Mouse (Mus musculus): ENCODE measurements around the gene Rgs9. TPM values are rescaled to one million over a fixed set of nuclear protein-coding genes. Genes with fewer than 3 reads are reported as not detected.

The Rgs9 gene
- total RNA-seq, 2 experiments from 2014 or later = 0.77 TPM; not detected in 1

- ATAC-seq (replicated peaks; ENCODE audit: poor library complexity) = peak; percentile 33
These were observed 51.0 kb downstream of the Rgs9 start for GRCm38 (mm10) chr11:109246920-109247319.

GRCm38 (mm10) chr11:109244635-109245360 is 53.1 kb downstream of the Rgs9 start:
- peak; percentile 89 for ATAC-seq (replicated peaks; ENCODE audit: poor library complexity)

- ATAC-seq (replicated peaks; ENCODE audit: poor library complexity) = no peak
These were observed 57.8 kb downstream of the Rgs9 start for GRCm38 (mm10) chr11:109240126-109240525.

GRCm38 (mm10) chr11:109238671-109239070 is 59.3 kb downstream of the Rgs9 start:
- ATAC-seq (replicated peaks; ENCODE audit: poor library complexity) = no peak

- no peak for ATAC-seq (replicated peaks; ENCODE audit: poor library complexity)
These were observed 60.1 kb downstream of the Rgs9 start for GRCm38 (mm10) chr11:109237796-109238195.

GRCm38 (mm10) chr11:109233627-109234026 is 64.3 kb downstream of the Rgs9 start:
- peak; percentile 55 for ATAC-seq (replicated peaks; ENCODE audit: poor library complexity)

- no peak for ATAC-seq (replicated peaks; ENCODE audit: poor library complexity)
These were observed 65.1 kb downstream of the Rgs9 start for GRCm38 (mm10) chr11:109232811-109233210.

GRCm38 (mm10) chr11:109227139-109227538 is 70.8 kb downstream of the Rgs9 start:
- no peak for ATAC-seq (replicated peaks; ENCODE audit: poor library complexity)

- ATAC-seq (replicated peaks; ENCODE audit: poor library complexity) = no peak
These were observed 76.5 kb downstream of the Rgs9 start for GRCm38 (mm10) chr11:109221209-109222007.

GRCm38 (mm10) chr11:109218722-109219430 is 79.1 kb downstream of the Rgs9 start:
- 0 out of 2 replicates have a peak, but pooled peaks have one; percentile 23 for ATAC-seq (replicated peaks; ENCODE audit: poor library complexity)

- no peak for ATAC-seq (replicated peaks; ENCODE audit: poor library complexity)
These were observed 79.9 kb downstream of the Rgs9 start for GRCm38 (mm10) chr11:109217827-109218536.

GRCm38 (mm10) chr11:109210772-109211171 is 87.2 kb downstream of the Rgs9 start:
- no peak for ATAC-seq (replicated peaks; ENCODE audit: poor library complexity)

- no peak for ATAC-seq (replicated peaks; ENCODE audit: poor library complexity)
These were observed 87.6 kb downstream of the Rgs9 start for GRCm38 (mm10) chr11:109210341-109210740.

GRCm38 (mm10) chr11:109206732-109207131 is 91.2 kb downstream of the Rgs9 start:
- no peak for ATAC-seq (replicated peaks; ENCODE audit: poor library complexity)

- ATAC-seq (replicated peaks; ENCODE audit: poor library complexity) = no peak
These were observed 91.9 kb downstream of the Rgs9 start for GRCm38 (mm10) chr11:109206028-109206427.

- ATAC-seq (replicated peaks; ENCODE audit: poor library complexity) = no peak
These were observed 98.2 kb downstream of the Rgs9 start for GRCm38 (mm10) chr11:109199612-109200293.

- ATAC-seq (replicated peaks; ENCODE audit: poor library complexity) = peak; percentile 89
These were observed 105.0 kb downstream of the Rgs9 start for GRCm38 (mm10) chr11:109192673-109193557.

- no peak for ATAC-seq (replicated peaks; ENCODE audit: poor library complexity)
These were observed 109.7 kb downstream of the Rgs9 start for GRCm38 (mm10) chr11:109188235-109188634.

GRCm38 (mm10) chr11:109187631-109188184 is 110.2 kb downstream of the Rgs9 start:
- no peak for ATAC-seq (replicated peaks; ENCODE audit: poor library complexity)

All from megakaryocyte progenitor cell, adult 5-6 weeks (primary cell).